Mouse (Mus musculus): Measurements from ENCODE around the gene Klhl1. TPM values are rescaled to one million over a fixed set of nuclear protein-coding genes. Genes with fewer than 3 reads are reported as not detected.
"Not testable (repeated sequence)": the region's sequence is repeated elsewhere in the genome, so short reads cannot be mapped to it uniquely, and the experiment has no call there.

The Klhl1 gene
- polyA plus RNA-seq, 1 experiment from 2014 or later: 3.1 TPM

DNA sequence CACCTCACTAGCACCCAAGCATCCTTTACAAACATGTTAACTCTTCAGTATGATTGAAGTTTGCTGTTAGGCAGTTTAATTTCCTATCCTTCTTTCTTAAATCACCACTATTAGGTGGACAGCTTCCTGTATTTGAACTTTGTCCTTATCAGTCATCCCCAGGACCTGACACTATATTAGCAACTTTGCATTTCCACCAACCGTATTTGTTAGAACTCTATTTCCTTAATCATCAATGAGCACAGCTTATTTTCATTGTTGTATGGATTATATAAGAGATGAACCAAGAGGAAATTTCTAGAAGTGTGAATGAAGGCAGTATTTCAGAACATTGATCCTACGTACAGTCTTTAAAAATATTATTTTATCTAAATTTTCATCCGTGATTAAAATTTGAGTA, 156.2 kb downstream of the Klhl1 start:
- Histone ChIP-seq H3K4me3 (replicated peaks; ENCODE audit: low read length) (no peak overlapping the region), H3K27me3 (replicated peaks; ENCODE audit: control insufficient read depth, insufficient read depth, low read length) (no peaks in the 10 kb centered on the region), H3K36me3 (ENCODE audit: control insufficient read depth, insufficient read depth) (no peaks in the 10 kb centered on the region), H3K27ac (ENCODE audit: low read length) (no peak overlapping the region), H3K9me3 (ENCODE audit: control insufficient read depth, low read length) (no peaks in the 10 kb centered on the region), H3K9ac (replicated peaks; ENCODE audit: low read depth, low read length) (no peak overlapping the region), H3K4me1 (replicated peaks; ENCODE audit: control insufficient read depth, insufficient read depth, low read length) (no peaks in the 10 kb centered on the region), H3K4me2 (ENCODE audit: low read length) (no peak overlapping the region)
- ATAC-seq: no peak
- 92% methylated on average over 3 of the region's 3 CpGs for WGBS

DNA sequence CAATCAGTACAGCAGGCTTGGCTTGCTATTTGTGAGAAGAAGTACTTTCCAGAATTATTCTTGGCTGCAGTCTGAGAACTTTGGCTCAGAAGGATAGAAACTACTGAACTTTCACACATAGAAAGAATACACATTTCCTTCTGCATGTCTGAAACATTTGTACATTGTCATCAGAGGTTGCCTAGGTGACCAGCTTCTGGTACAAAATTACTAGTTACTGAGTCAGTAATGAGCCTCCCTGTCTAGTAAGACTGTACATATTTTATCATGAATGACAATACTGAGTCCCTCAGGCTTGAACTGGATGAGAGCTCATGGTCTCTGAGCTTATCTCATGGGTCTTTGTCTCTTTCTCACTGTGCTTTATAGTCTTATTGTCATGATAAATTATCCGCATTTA, 170.7 kb downstream of the Klhl1 start:
- no peak for ATAC-seq
- no peak overlapping the region for H3K27ac ChIP-seq (ENCODE audit: low read length)
- no peak overlapping the region for H3K4me3 ChIP-seq (replicated peaks; ENCODE audit: low read length)
- H3K36me3 ChIP-seq (ENCODE audit: control insufficient read depth, insufficient read depth): no peaks in the 10 kb centered on the region
- H3K9me3 ChIP-seq (ENCODE audit: control insufficient read depth, low read length): no peaks in the 10 kb centered on the region
- 96% methylated on average over 1 of the region's 1 CpGs for WGBS
- no peaks in the 10 kb centered on the region for H3K27me3 ChIP-seq (replicated peaks; ENCODE audit: control insufficient read depth, insufficient read depth, low read length)
- H3K4me1 ChIP-seq (replicated peaks; ENCODE audit: control insufficient read depth, insufficient read depth, low read length): no peaks in the 10 kb centered on the region
- no peak overlapping the region for H3K4me2 ChIP-seq (ENCODE audit: low read length)
- H3K9ac ChIP-seq (replicated peaks; ENCODE audit: low read depth, low read length): no peak overlapping the region

DNA sequence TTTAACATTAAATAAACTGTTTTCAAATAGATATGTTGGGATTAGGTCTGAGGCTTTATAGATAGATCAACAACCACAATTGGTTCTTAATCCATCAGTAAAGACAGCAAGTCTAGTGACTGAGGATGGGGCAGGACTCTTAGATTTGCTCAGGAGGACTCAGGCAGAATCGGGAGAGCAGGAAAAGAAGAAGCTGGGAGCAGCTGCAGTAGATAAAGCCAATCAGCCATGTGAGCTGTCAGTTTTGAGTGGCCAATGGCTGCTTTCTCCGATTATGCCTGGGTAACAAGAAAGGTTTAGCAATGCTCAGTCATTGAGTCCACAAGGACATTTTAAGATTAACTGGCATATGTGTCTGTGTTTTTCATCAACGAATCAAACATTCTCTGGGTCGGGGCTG, 187.8 kb downstream of the Klhl1 start:
- WGBS: 62% methylated on average over 4 of the region's 4 CpGs
- no peak overlapping the region for H3K9ac ChIP-seq (replicated peaks; ENCODE audit: low read depth, low read length)
- H3K9me3 ChIP-seq (ENCODE audit: control insufficient read depth, low read length): no peaks in the 10 kb centered on the region
- no peak for ATAC-seq
- no peak overlapping the region for H3K27ac ChIP-seq (ENCODE audit: low read length)
- no peaks in the 10 kb centered on the region for H3K36me3 ChIP-seq (ENCODE audit: control insufficient read depth, insufficient read depth)
- no peak overlapping the region for H3K4me2 ChIP-seq (ENCODE audit: low read length)
- H3K4me1 ChIP-seq (replicated peaks; ENCODE audit: control insufficient read depth, insufficient read depth, low read length): no peaks in the 10 kb centered on the region
- H3K4me3 ChIP-seq (replicated peaks; ENCODE audit: low read length): no peak overlapping the region
- H3K27me3 ChIP-seq (replicated peaks; ENCODE audit: control insufficient read depth, insufficient read depth, low read length): no peaks in the 10 kb centered on the region

DNA sequence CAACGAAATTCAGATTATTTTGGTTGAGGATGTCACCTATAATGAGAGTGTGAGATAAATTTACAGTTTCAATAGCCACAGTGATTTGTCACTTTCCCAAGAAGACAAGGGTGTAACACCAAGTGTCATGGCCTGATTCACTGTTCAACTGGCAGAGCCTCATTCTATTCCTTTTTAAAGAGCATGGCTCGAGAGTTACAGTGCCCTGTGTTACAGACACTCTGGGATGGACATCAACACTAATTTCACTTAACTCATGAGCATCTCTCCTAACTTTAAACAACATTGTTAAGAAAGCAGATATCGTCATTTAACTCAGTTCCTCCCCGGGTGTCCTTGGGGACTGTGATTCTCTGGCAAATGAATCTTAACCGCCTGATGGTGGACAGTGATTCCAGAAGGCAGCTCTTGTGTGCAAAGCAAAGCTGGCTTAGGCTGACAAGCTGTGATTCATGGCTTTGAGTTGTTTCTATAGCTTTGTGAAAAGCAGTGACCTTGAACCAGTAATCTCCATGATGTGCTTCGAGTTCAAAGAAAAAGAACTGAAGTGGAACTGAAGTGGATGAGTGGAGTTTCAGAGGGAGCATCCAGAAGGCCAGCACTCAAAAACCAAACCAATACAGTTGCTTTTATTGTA, 301.0 kb downstream of the Klhl1 start:
- WGBS: 71% methylated on average over 6 of the region's 6 CpGs
- no peak overlapping the region for H3K27ac ChIP-seq (ENCODE audit: low read length)
- no peak for ATAC-seq
- no peaks in the 10 kb centered on the region for H3K4me1 ChIP-seq (replicated peaks; ENCODE audit: control insufficient read depth, insufficient read depth, low read length)
- no peaks in the 10 kb centered on the region for H3K27me3 ChIP-seq (replicated peaks; ENCODE audit: control insufficient read depth, insufficient read depth, low read length)
- no peak overlapping the region for H3K4me2 ChIP-seq (ENCODE audit: low read length)
- H3K9ac ChIP-seq (replicated peaks; ENCODE audit: low read depth, low read length): no peak overlapping the region
- H3K9me3 ChIP-seq (ENCODE audit: control insufficient read depth, low read length): no peaks in the 10 kb centered on the region
- no peaks in the 10 kb centered on the region for H3K36me3 ChIP-seq (ENCODE audit: control insufficient read depth, insufficient read depth)
- H3K4me3 ChIP-seq (replicated peaks; ENCODE audit: low read length): no peak overlapping the region

DNA sequence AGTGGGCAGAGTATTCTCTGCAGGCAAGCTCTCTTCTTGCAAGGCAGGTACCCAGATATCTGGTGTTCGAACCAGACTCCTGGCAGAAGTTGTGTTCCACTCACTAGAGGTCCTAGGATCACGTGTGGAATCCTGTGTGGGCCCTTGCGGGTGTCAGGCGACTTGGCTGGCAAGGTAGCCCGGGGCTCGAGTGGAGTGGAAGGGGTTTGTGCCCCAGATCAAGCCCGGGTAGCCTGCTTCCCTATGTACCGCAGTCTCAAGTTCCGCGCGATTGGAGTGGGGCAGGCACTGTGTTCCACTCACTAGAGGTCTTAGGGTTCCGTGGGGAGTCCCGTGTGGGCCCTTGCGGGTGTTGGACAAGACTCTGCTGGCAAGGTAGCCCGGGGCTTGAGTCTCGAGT, 324.1 kb downstream of the Klhl1 start:
- H3K27me3 ChIP-seq (replicated peaks; ENCODE audit: control insufficient read depth, insufficient read depth, low read length); H3K4me1 ChIP-seq (replicated peaks; ENCODE audit: control insufficient read depth, insufficient read depth, low read length); H3K9ac ChIP-seq (replicated peaks; ENCODE audit: low read depth, low read length); H3K4me3 ChIP-seq (replicated peaks; ENCODE audit: low read length); H3K36me3 ChIP-seq (ENCODE audit: control insufficient read depth, insufficient read depth); H3K4me2 ChIP-seq (ENCODE audit: low read length); H3K27ac ChIP-seq (ENCODE audit: low read length); ATAC-seq; H3K9me3 ChIP-seq (ENCODE audit: control insufficient read depth, low read length): not testable (repeated sequence)
- WGBS: 93% methylated on average over 13 of the region's 16 CpGs

- WGBS: 90% methylated on average over 2 of the region's 2 CpGs
- no peak overlapping the region for H3K27ac ChIP-seq (ENCODE audit: low read length)
- H3K9me3 ChIP-seq (ENCODE audit: control insufficient read depth, low read length): no peaks in the 10 kb centered on the region
- no peak for ATAC-seq
- H3K4me1 ChIP-seq (replicated peaks; ENCODE audit: control insufficient read depth, insufficient read depth, low read length): no peaks in the 10 kb centered on the region
- H3K4me2 ChIP-seq (ENCODE audit: low read length): no peak overlapping the region
- H3K27me3 ChIP-seq (replicated peaks; ENCODE audit: control insufficient read depth, insufficient read depth, low read length): no peaks in the 10 kb centered on the region
- H3K9ac ChIP-seq (replicated peaks; ENCODE audit: low read depth, low read length): no peak overlapping the region
- no peak overlapping the region for H3K4me3 ChIP-seq (replicated peaks; ENCODE audit: low read length)
- no peaks in the 10 kb centered on the region for H3K36me3 ChIP-seq (ENCODE audit: control insufficient read depth, insufficient read depth)
Measured at GRCm38 (mm10) chr14:96174546-96174945, 344.4 kb downstream of the Klhl1 start.

DNA sequence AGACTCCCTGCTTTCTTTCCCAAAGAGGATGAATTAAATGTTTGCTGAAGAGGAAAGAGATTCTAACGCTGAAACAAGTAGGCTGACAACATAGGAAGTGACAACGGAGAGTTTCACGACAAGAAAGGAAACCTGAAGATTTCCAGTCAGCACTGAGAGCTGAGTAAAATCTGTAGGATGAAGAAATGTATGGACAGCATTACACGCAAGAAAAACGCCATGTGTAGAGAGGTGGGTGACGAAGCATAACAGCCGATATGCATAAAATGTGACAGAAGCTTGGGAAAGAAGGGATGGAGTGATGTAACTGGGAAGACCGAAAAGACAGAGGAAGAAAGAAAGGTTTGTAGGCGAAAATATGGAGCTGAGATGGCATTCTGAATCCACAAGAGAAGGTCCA, 375.8 kb downstream of the Klhl1 start:
- H3K9me3 ChIP-seq (ENCODE audit: control insufficient read depth, low read length): no peaks in the 10 kb centered on the region
- 77% methylated on average over 9 of the region's 9 CpGs for WGBS
- H3K4me1 ChIP-seq (replicated peaks; ENCODE audit: control insufficient read depth, insufficient read depth, low read length): no peaks in the 10 kb centered on the region
- no peak overlapping the region for H3K4me2 ChIP-seq (ENCODE audit: low read length)
- H3K4me3 ChIP-seq (replicated peaks; ENCODE audit: low read length): no peak overlapping the region
- no peaks in the 10 kb centered on the region for H3K36me3 ChIP-seq (ENCODE audit: control insufficient read depth, insufficient read depth)
- no peaks in the 10 kb centered on the region for H3K27me3 ChIP-seq (replicated peaks; ENCODE audit: control insufficient read depth, insufficient read depth, low read length)
- H3K27ac ChIP-seq (ENCODE audit: low read length): no peak overlapping the region
- H3K9ac ChIP-seq (replicated peaks; ENCODE audit: low read depth, low read length): no peak overlapping the region
- ATAC-seq: no peak

- no peak overlapping the region for H3K9ac ChIP-seq (replicated peaks; ENCODE audit: low read depth, low read length)
- H3K36me3 ChIP-seq (ENCODE audit: control insufficient read depth, insufficient read depth): no peaks in the 10 kb centered on the region
- H3K4me2 ChIP-seq (ENCODE audit: low read length): no peak overlapping the region
- ATAC-seq: no peak
- no peak overlapping the region for H3K4me3 ChIP-seq (replicated peaks; ENCODE audit: low read length)
- H3K4me1 ChIP-seq (replicated peaks; ENCODE audit: control insufficient read depth, insufficient read depth, low read length): no peaks in the 10 kb centered on the region
- H3K9me3 ChIP-seq (ENCODE audit: control insufficient read depth, low read length): no peaks in the 10 kb centered on the region
- no peaks in the 10 kb centered on the region for H3K27me3 ChIP-seq (replicated peaks; ENCODE audit: control insufficient read depth, insufficient read depth, low read length)
- no peak overlapping the region for H3K27ac ChIP-seq (ENCODE audit: low read length)
- 93% methylated on average over 2 of the region's 2 CpGs for WGBS
Measured at GRCm38 (mm10) chr14:96140246-96140645, 378.7 kb downstream of the Klhl1 start.

DNA sequence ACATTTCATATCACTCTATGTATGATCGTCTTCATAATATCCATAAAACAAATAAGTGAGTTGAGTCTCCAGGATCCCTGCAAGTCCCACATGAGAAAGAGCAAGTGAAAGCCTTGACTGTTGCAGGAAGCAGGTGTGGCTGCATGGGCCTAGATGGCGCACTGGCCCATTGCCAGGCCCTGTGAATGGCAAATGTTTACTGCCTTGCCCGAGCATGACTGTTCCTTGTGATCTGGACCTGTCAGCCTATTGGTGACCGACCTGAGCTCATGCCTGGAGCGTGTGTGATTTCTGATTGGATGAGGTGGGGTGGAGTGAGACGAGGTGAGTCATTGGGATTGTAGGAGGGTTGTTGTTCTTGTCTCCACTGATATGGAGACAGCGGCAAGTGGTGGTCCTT, 411.5 kb downstream of the Klhl1 start:
- WGBS: 81% methylated on average over 7 of the region's 7 CpGs
- Histone ChIP-seq H3K4me2 (ENCODE audit: low read length) (no peak overlapping the region), H3K27ac (ENCODE audit: low read length) (no peak overlapping the region), H3K36me3 (ENCODE audit: control insufficient read depth, insufficient read depth) (no peaks in the 10 kb centered on the region), H3K27me3 (replicated peaks; ENCODE audit: control insufficient read depth, insufficient read depth, low read length) (no peaks in the 10 kb centered on the region), H3K9ac (replicated peaks; ENCODE audit: low read depth, low read length) (no peak overlapping the region), H3K4me1 (replicated peaks; ENCODE audit: control insufficient read depth, insufficient read depth, low read length) (no peaks in the 10 kb centered on the region), H3K4me3 (replicated peaks; ENCODE audit: low read length) (no peak overlapping the region), H3K9me3 (ENCODE audit: control insufficient read depth, low read length) (no peaks in the 10 kb centered on the region)
- ATAC-seq: no peak

GRCm38 (mm10) chr14:96081681-96082207, 437.2 kb downstream of the Klhl1 start:
- no peak overlapping the region for H3K27ac ChIP-seq (ENCODE audit: low read length)
- H3K36me3 ChIP-seq (ENCODE audit: control insufficient read depth, insufficient read depth): no peaks in the 10 kb centered on the region
- H3K4me2 ChIP-seq (ENCODE audit: low read length): no peak overlapping the region
- no peaks in the 10 kb centered on the region for H3K9me3 ChIP-seq (ENCODE audit: control insufficient read depth, low read length)
- H3K27me3 ChIP-seq (replicated peaks; ENCODE audit: control insufficient read depth, insufficient read depth, low read length): no peaks in the 10 kb centered on the region
- no peak overlapping the region for H3K4me3 ChIP-seq (replicated peaks; ENCODE audit: low read length)
- H3K9ac ChIP-seq (replicated peaks; ENCODE audit: low read depth, low read length): no peak overlapping the region
- ATAC-seq: no peak
- WGBS: 20% methylated on average over 6 of the region's 6 CpGs
- H3K4me1 ChIP-seq (replicated peaks; ENCODE audit: control insufficient read depth, insufficient read depth, low read length): no peaks in the 10 kb centered on the region
